Mouse (Mus musculus) neutrophil, adult 5-6 weeks (primary cell): ENCODE measurements around the gene Itga7. TPM values are rescaled to one million over a fixed set of nuclear protein-coding genes. Genes with fewer than 3 reads are reported as not detected.

ENCODE experiments used
- ATAC-seq: fragments of 151-379, 151-347 bp; 2 replicates; pipeline ENCODE4 v1.8.0; 2017; ENCODE audit warnings: mild to moderate bottlenecking, moderate TSS enrichment; ENCODE audit not compliant: insufficient number of reproducible peaks, poor library complexity, low FRiP score, severe bottlenecking; ENCODE audit errors: extremely low read depth
- total RNA-seq: library from RNA; stranded (forward); fragments of 200-1000 nt; gene quantifications from 2 replicates; pipeline ENCODE4 v1.2.3, GENCODE M21; 2017

Itga7 gene
- total RNA-seq, 1 experiment from 2014 or later = 0.35 TPM

GRCm38 (mm10) chr10:128928356-128928755, 5.3 kb upstream of the Itga7 start:
- no peak for ATAC-seq

DNA sequence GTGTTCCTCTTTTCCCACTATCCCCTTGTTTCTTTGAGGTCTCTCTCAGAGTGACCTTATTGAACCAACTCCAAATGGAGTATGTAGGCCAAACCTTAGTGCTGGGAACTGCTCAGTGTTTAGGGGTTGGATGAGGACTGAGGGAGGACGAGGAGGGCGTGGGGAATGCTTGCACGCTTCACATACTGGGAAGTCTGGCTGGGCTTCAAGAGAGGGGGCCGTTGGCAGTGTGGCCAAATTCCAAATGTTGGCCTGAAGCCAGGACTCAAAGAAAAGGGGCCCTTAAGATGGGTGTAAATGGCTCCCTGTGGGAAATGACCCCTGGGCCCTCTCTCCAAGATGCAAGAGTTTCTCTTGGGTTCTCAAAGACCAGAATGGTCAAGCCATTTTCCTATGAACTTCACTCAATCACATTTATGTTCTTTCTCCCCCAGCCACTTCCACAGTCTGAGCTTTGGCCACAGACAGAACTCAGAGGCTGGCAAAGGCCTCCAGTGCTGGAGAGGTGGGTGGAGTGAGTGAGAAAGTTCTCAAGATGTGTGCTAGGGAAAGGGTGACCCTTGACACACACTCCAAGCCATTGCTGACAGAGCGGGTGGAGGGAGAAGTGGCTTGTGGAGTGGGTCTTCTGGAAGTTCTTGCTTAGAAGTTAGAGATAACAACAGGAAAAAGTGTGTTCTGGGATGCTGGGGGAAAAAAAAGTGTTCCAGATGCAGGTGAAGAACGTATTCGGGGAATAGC, 3.8 kb upstream of the Itga7 start:
- no peak for ATAC-seq

DNA sequence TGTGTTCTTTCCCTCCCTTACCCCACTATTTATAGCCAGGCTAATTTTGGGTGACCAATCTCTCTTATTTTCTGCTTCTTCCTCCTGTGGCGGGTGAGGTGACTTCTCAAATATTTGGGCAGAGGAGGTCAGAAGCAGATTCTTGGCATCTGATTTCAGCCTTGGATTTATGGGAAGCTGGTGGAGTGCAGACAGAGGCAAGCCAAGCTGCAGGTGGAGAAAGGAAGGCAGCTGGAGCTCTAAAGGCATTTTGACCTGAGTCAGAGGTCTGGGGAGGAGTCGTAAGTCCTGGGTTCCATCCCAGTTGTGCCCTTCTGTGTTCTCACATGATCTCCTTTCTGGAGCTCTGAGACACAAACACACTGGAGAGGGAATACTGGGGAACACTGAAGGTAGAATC, 2.2 kb upstream of the Itga7 start:
- ATAC-seq = no peak

GRCm38 (mm10) chr10:128933976-128934721, 531 bp downstream of the Itga7 start:
- no peak for ATAC-seq

DNA sequence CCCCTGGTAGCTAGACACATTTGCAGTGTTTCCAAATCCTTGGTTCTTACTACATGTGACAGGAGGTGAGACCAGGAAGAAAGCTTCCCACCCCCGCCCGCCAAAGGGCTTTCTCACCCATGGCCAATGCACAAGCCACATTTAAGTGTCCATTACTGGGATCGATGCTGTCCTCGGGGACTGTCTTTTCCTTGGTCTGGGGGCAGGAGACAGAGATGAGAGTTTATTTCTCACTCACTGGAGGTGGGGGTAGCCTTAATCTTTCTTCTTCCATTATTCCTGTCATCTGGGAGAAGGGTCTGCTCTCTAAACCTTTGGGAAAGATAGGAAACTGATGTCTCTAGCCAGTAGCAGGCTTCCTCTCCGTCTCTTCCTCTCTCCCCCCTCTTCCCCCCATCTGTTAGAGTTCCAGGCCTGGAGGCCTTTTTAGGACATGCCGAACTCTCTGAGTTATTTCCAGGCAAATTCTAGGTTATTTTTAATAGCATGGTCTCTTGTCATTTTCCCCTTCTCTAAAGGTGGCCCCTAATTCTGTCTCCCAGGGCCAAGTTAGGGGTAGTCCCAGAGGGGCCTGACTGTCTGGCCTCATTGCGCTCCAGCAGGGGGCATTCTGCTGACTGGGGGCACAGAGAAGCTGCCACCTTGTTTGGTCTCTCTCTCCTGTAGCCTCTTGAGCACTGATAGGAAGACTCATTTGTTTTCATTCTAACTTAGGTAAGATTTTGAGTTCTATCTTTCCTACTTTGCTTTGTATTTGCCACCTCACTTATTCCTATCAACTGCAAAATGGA, 1.6 kb downstream of the Itga7 start:
- ATAC-seq = no peak

DNA sequence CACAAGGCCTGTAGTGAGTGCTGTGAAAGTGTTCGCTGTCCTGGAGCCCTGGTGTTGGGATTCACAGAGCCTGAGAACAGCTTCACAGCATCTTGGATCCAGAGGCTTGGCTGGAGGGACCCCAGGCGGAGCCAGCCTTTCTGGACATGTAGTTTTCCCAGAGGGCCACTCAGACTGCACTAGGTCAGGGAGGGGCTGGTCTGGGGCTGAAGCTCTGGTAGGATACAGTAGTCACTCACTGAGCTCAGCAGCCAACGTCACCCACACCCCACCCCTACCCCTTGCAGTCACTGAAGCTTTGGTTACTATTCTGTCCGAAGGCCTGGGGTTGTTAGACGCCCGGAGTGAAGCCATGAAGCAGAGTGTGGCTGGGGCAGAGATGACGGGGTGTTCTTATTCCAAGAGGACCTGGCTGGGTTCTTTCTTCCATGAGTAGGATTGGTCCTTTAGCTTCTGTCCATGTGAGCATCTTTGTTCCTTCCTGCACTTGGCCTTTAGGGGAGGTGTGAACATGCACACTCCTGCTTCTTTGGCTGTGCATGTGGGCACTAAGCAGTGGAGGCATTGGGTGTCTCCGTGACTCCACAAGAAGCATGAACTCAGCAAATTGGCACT, 2.3 kb downstream of the Itga7 start:
- ATAC-seq = no peak

DNA sequence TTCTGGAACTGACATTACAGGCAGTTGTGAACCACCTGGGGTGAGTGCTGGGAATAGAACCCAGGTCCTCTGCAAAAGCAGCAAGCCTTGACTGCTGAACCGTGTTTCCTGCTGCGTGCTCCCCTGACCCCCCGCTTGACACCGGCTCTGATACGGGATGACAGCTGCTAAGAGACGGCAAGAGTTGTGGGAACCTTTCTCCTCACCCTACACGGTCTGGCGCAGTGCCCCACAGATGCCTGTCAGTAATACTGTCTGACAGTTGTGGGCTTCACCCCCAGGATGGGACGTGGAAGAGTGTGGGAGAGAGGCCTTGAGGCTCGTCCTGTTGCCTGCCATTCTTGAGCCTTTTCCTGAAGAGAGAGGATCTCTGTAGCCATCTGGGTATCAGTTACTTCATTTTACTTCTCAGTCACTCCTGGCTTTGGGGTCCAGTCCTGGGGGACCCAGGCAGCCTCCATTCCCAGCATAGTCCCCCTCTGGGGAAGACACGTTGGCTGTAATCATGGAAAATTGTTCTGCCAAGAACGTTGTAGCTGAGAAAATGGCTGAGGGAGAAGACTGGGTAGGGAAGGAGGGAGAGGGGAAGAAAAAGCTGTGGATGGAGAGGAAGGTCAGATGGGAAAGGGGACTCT, 4.3 kb downstream of the Itga7 start:
- no peak for ATAC-seq

DNA sequence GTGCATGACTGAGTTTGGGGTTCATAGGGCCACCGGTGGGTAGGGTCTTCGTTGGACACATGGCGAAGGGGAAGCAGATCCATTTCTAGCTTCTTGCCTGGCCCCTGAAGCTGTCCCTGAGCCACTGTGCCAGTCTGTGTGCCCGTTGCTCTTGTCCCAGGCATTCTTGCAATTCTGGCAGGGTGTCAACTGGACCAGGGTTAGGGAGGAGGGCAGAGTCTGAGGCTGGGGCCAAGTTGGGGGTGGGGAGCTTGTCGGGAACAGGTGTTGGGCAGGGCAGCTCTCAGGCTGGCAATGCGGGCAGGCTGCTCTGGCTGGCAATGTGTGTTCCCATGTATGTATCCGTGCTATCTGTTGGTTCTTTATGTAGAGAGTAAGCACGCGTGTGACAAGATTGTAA, 4.8 kb downstream of the Itga7 start:
- no peak for ATAC-seq

DNA sequence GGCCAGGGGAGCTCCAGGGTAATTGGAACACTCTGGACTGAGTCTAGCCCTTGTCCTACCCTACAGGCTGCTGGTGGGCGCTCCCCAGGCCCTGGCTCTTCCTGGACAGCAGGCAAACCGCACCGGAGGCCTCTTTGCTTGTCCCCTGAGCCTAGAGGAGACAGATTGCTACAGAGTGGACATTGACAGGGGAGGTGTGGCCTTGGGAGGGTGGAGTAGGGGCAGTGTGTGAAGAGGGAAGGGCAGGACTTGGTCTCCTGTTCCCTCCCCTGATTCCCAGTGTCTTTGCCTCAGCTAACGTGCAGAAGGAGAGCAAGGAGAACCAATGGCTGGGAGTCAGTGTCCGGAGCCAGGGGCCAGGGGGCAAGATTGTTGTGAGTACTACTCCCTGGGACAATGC, 5.4 kb downstream of the Itga7 start:
- ATAC-seq = no peak

DNA sequence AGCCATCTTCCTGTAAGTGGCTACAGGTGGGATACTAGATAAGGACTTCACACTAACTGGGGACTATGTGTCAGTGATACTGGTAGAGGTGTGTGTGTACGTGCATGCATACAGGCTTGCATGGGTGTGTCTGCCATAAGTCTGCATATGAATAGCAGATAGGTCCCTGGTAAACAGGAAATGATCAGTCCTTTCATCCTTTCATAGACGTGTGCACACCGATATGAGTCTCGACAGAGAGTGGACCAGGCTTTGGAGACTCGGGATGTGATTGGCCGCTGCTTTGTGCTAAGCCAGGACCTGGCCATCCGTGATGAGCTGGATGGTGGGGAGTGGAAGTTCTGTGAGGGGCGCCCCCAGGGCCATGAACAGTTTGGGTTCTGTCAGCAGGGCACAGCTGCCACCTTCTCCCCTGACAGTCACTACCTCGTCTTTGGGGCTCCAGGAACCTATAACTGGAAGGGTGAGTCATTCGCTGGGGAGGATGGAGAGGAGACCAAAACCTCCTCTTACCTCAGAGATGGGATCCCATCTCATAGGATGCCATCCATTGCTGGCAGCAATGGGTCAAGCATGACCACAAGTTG, 7.0 kb downstream of the Itga7 start:
- no peak for ATAC-seq

GRCm38 (mm10) chr10:128945675-128946074, 12.1 kb downstream of the Itga7 start:
- ATAC-seq = no peak

DNA sequence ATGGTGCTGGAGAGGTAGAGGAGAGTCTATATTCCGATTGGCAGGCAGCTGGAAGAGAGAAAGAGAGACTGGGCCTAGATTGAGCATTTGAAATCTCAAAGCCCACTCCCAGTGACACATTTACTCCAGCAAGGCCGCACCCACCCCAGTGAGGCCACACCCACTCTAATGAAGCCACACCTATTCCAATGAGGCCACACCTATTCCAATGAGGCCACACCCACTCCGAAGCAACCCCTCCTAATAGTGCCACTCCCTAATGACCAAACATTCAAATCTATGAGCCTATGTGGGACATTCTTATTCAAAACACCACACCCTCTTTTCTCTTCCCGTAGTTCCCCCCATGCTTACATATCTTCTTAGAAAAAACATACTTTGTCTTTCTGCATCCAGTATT, 13.9 kb downstream of the Itga7 start:
- ATAC-seq = no peak

GRCm38 (mm10) chr10:128950208-128950887, 16.7 kb downstream of the Itga7 start:
- no peak for ATAC-seq

GRCm38 (mm10) chr10:128958340-128958739, 24.7 kb downstream of the Itga7 start:
- ATAC-seq = no peak

GRCm38 (mm10) chr10:128960142-128960541, 26.5 kb downstream of the Itga7 start:
- no peak for ATAC-seq

DNA sequence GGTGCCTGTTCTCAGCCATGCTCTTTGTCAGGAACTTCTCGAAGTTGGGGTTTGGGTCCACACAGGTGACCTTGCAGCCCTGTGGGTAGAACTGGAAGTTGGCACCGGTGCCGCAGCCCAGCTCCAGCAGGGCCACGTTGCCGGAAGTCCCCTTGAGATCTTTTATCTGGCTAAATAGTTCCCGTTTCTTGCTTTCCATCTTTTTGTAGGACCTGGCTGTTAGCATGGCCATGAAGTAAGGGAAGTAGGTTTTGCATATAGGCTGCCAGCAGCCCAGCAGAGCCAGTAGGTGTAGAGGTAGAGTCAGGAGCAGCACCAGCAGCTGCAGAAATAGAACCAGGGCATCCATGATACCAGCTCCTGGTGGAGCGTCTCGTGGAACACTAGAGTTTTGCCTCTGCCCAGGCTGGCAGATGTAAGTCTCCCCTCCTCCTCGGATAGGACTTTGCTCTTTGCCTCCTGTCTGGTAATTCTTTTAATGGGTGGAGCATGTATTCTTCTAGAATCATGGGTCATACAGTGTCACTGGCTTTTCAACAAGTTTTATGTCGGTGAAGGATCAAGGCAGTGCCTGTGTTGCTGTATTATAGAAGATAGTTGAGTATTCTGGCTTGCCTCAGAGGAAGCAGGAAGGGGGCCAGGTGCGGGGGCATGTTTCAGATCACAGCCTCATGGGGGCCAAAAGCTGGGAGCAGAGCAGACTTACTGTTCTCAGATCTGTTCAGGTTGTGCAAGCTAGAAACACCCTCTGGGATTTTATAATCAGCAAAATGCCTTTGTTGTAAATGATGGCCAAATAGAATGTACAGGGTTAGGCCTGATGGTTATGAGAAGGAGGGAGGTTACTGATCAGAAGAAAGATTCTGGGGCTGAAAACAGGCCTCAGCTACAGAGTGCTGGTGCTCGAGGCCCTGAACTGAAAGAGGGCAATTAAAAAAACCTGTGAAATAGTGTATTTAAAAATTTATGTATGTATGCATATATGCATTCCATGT, 27.3 kb downstream of the Itga7 start, which contains the start of gene Mettl7b:
Gene Mettl7b, minus strand, starts transcription at position 399 of the 995 bp plus-strand sequence.
- no peak for ATAC-seq

GRCm38 (mm10) chr10:128964961-128965360, 31.3 kb downstream of the Itga7 start:
- ATAC-seq = no peak
